Mouse (Mus musculus): ENCODE data around the gene Osbp2. TPM values are rescaled to one million over a fixed set of nuclear protein-coding genes. Genes with fewer than 3 reads are reported as not detected.

Gene Osbp2
- polyA plus RNA-seq, 1 experiment from 2014 or later, result 8.8 TPM

DNA sequence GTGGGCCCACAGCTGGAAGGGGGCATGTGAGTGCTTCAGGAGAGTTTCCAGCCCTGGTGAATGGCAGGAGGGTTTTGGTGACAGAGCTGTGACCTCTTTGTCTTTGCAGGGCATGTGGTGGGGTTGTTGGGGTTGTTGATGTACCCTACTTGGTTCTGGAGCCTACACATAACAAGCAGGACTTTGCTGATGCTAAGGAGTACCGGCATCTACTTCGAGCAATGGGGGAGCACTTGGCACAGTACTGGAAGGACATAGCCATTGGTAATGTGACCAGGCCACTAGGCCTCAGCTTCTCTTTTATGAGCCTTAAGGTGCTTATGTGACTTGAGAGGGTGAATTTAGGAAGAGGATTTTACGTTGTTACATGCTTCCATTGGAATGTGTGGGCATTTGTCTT lies 183.9 kb downstream of the Osbp2 start:
- H3K36me3 ChIP-seq, result peaks cover 88% of the 10 kb centered on the region
- WGBS, result 98% methylated on average over 3 of the region's 3 CpGs
- no peak overlapping the region for H3K27ac ChIP-seq
- no peak overlapping the region for H3K9ac ChIP-seq
- no peak for ATAC-seq (ENCODE audit: low FRiP score)
- H3K27me3 ChIP-seq, result no peaks in the 10 kb centered on the region
- no peaks in the 10 kb centered on the region for H3K4me1 ChIP-seq
- no peak overlapping the region for H3K4me2 ChIP-seq (replicated peaks)
- H3K4me3 ChIP-seq, result no peak overlapping the region
- H3K9me3 ChIP-seq (replicated peaks), result no peaks in the 10 kb centered on the region

DNA sequence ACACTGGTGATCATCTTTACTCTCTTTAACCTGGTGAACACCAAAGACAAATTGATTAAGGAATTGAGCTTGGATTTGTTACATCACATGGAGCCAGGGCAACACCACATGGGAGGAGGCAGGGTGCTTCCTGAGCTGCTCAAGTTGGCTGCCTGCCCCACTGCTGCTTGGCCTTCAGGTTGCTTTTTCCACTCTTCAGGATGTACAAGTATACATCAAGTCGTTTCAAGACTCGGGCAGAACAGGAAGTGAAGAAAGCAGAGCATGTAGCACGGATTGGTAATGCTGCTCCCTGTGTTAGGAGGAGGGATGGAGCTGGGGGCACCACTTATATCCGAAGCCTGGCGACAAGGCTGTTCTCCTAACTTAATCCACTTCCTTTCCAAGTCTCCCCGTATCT lies 186.5 kb downstream of the Osbp2 start:
- no peak overlapping the region for H3K4me2 ChIP-seq (replicated peaks)
- H3K27me3 ChIP-seq, result no peaks in the 10 kb centered on the region
- no peak overlapping the region for H3K27ac ChIP-seq
- H3K9ac ChIP-seq, result no peak overlapping the region
- H3K9me3 ChIP-seq (replicated peaks), result no peaks in the 10 kb centered on the region
- H3K4me3 ChIP-seq, result no peak overlapping the region
- H3K4me1 ChIP-seq, result no peaks in the 10 kb centered on the region
- ATAC-seq (ENCODE audit: low FRiP score), result no peak
- 89% methylated on average over 6 of the region's 6 CpGs for WGBS
- peaks cover 90% of the 10 kb centered on the region for H3K36me3 ChIP-seq

GRCm38 (mm10) chr11:3676423-3676822 lies 187.3 kb downstream of the Osbp2 start:
- no peaks in the 10 kb centered on the region for H3K4me1 ChIP-seq
- no peak overlapping the region for H3K27ac ChIP-seq
- H3K36me3 ChIP-seq, result peaks cover 94% of the 10 kb centered on the region
- no peak overlapping the region for H3K4me3 ChIP-seq
- 97% methylated on average over 5 of the region's 5 CpGs for WGBS
- no peaks in the 10 kb centered on the region for H3K27me3 ChIP-seq
- ATAC-seq (ENCODE audit: low FRiP score), result no peak
- no peak overlapping the region for H3K4me2 ChIP-seq (replicated peaks)
- H3K9me3 ChIP-seq (replicated peaks), result no peaks in the 10 kb centered on the region
- H3K9ac ChIP-seq, result no peak overlapping the region

DNA sequence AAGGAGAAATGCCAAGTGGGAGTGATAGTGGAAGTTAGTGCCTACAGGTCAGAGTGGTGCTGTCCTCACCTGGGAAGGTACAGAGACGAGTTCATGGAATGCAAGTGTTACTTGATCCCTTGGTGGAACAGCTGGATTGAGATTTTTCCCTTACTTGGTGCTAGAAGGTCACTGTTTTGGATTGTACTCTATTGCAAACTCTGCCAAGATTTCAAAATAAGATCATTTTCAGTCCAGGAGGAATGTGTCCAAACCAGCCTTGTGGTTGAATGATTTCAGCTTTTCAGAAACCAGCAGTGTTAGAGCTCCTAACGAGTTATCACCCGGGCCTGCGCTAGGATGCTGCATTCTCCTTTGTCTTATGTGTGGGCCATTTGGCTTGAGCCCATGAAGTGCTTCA lies 189.2 kb downstream of the Osbp2 start:
- H3K4me1 ChIP-seq, result no peaks in the 10 kb centered on the region
- no peak for ATAC-seq (ENCODE audit: low FRiP score)
- no peaks in the 10 kb centered on the region for H3K9me3 ChIP-seq (replicated peaks)
- peaks cover 90% of the 10 kb centered on the region for H3K36me3 ChIP-seq
- H3K4me2 ChIP-seq (replicated peaks), result no peak overlapping the region
- 93% methylated on average over 4 of the region's 4 CpGs for WGBS
- H3K9ac ChIP-seq, result no peak overlapping the region
- H3K4me3 ChIP-seq, result no peak overlapping the region
- H3K27ac ChIP-seq, result no peak overlapping the region
- H3K27me3 ChIP-seq, result no peaks in the 10 kb centered on the region

GRCm38 (mm10) chr11:3671000-3671628 lies 192.6 kb downstream of the Osbp2 start:
- ATAC-seq (ENCODE audit: low FRiP score), result no peak
- H3K27ac ChIP-seq, result no peak overlapping the region
- H3K4me1 ChIP-seq, result no peaks in the 10 kb centered on the region
- H3K4me3 ChIP-seq, result no peak overlapping the region
- H3K27me3 ChIP-seq, result no peaks in the 10 kb centered on the region
- H3K36me3 ChIP-seq, result peaks cover 76% of the 10 kb centered on the region
- no peak overlapping the region for H3K4me2 ChIP-seq (replicated peaks)
- WGBS, result 100% methylated on average over 1 of the region's 1 CpGs
- no peak overlapping the region for H3K9ac ChIP-seq
- H3K9me3 ChIP-seq (replicated peaks), result no peaks in the 10 kb centered on the region

DNA sequence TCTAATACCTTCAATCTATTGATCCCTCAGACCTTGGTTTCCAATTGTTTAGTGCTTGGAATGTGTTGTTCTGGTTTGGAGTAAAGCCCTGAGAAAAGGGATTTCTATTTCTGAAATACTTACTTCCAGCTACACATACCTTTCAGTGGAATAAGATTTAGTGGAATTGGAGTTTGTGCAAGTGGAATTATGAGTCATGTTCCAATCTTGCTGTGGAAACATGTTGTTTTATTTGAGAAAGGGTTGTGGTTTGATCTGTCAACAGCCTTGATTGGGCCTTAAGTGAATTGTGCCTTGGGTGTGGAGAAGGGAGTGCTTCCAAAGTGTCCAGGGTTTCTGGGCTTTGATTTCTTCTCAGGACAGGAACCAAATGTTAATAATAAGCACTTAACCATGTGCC lies 193.9 kb downstream of the Osbp2 start:
- no peak overlapping the region for H3K9ac ChIP-seq
- H3K27me3 ChIP-seq, result no peaks in the 10 kb centered on the region
- no peaks in the 10 kb centered on the region for H3K9me3 ChIP-seq (replicated peaks)
- no peak overlapping the region for H3K4me3 ChIP-seq
- H3K4me2 ChIP-seq (replicated peaks), result no peak overlapping the region
- H3K4me1 ChIP-seq, result no peaks in the 10 kb centered on the region
- ATAC-seq (ENCODE audit: low FRiP score), result no peak
- H3K36me3 ChIP-seq, result peaks cover 64% of the 10 kb centered on the region
- no peak overlapping the region for H3K27ac ChIP-seq

DNA sequence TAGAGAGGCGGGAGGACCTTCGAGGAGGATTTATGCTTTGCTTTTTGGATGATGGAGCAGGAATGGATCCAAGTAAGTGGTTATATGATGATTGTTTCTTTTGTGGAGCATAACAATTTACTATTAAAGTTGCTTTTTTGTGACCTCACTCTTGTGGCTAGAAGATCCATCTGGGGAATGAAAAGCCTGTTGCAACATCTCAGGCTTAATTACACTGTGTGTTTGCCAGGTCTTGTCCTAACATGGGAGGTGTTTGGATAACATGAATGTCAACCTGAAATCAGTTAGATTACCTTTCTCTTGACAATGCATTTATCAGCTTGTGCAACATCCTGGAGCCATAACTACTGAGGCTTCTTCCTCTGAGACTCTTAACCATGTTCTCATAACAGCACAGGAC lies 194.9 kb downstream of the Osbp2 start:
- peaks cover 63% of the 10 kb centered on the region for H3K36me3 ChIP-seq
- H3K9ac ChIP-seq, result no peak overlapping the region
- H3K27ac ChIP-seq, result no peak overlapping the region
- 98% methylated on average over 2 of the region's 2 CpGs for WGBS
- no peak overlapping the region for H3K4me2 ChIP-seq (replicated peaks)
- H3K4me3 ChIP-seq, result no peak overlapping the region
- no peaks in the 10 kb centered on the region for H3K27me3 ChIP-seq
- H3K9me3 ChIP-seq (replicated peaks), result no peaks in the 10 kb centered on the region
- no peaks in the 10 kb centered on the region for H3K4me1 ChIP-seq
- ATAC-seq (ENCODE audit: low FRiP score), result no peak

GRCm38 (mm10) chr11:3667506-3667905 lies 196.2 kb downstream of the Osbp2 start:
- WGBS, result 82% methylated on average over 3 of the region's 3 CpGs
- H3K9me3 ChIP-seq (replicated peaks), result no peaks in the 10 kb centered on the region
- no peak overlapping the region for H3K4me2 ChIP-seq (replicated peaks)
- H3K9ac ChIP-seq, result no peak overlapping the region
- ATAC-seq (ENCODE audit: low FRiP score), result no peak
- H3K4me3 ChIP-seq, result no peak overlapping the region
- no peaks in the 10 kb centered on the region for H3K4me1 ChIP-seq
- no peak overlapping the region for H3K27ac ChIP-seq
- no peaks in the 10 kb centered on the region for H3K27me3 ChIP-seq
- H3K36me3 ChIP-seq, result peaks cover 60% of the 10 kb centered on the region

GRCm38 (mm10) chr11:3661964-3662363 lies 201.7 kb downstream of the Osbp2 start:
- Histone ChIP-seq H3K27me3 (no peaks in the 10 kb centered on the region), H3K9me3 (replicated peaks) (no peaks in the 10 kb centered on the region), H3K36me3 (peaks cover 30% of the 10 kb centered on the region), H3K4me3 (no peak overlapping the region), H3K4me1 (no peaks in the 10 kb centered on the region), H3K27ac (no peak overlapping the region), H3K4me2 (replicated peaks) (no peak overlapping the region), H3K9ac (no peak overlapping the region)
- ATAC-seq (ENCODE audit: low FRiP score), result no peak
- WGBS, result 88% methylated on average over 2 of the region's 2 CpGs

Other genes starting within 250 kb of the Osbp2 start
- gene Morc2a, start 214.7 kb downstream of the Osbp2 start, polyA plus RNA-seq (2016; fragmentation: Nextera tagmentation; extraction: Ambion mirVana), result 54.0 and 58.9 TPM in 2 replicates
- gene 4921536K21Rik, start 31.2 kb upstream of the Osbp2 start, polyA plus RNA-seq (2016; fragmentation: Nextera tagmentation; extraction: Ambion mirVana), result 0.72 and 0.82 TPM in 2 replicates
- 27.7 and 29.1 TPM in 2 replicates for gene Dusp18, start 31.3 kb upstream of the Osbp2 start, polyA plus RNA-seq (2016; fragmentation: Nextera tagmentation; extraction: Ambion mirVana)
- 7.6 and 7.9 TPM in 2 replicates for gene Slc35e4, start 50.8 kb upstream of the Osbp2 start, polyA plus RNA-seq (2016; fragmentation: Nextera tagmentation; extraction: Ambion mirVana)
- gene Tcn2, start 68.3 kb upstream of the Osbp2 start, polyA plus RNA-seq (2016; fragmentation: Nextera tagmentation; extraction: Ambion mirVana), result 34.1 and 35.3 TPM in 2 replicates
- gene Pes1, start 100.1 kb upstream of the Osbp2 start, polyA plus RNA-seq (2016; fragmentation: Nextera tagmentation; extraction: Ambion mirVana), result 69.7 and 73.4 TPM in 2 replicates
- gene 4930556J24Rik, start 112.9 kb upstream of the Osbp2 start, polyA plus RNA-seq (2016; fragmentation: Nextera tagmentation; extraction: Ambion mirVana), result 0.20 and 0.30 TPM in 2 replicates
- 3.1 and 3.3 TPM in 2 replicates for gene Gal3st1, start 119.7 kb upstream of the Osbp2 start, polyA plus RNA-seq (2016; fragmentation: Nextera tagmentation; extraction: Ambion mirVana)
- not detected in 2 replicates for gene Sec14l4, start 167.6 kb upstream of the Osbp2 start, polyA plus RNA-seq (2016; fragmentation: Nextera tagmentation; extraction: Ambion mirVana)
- gene Sec14l3, start 200.9 kb upstream of the Osbp2 start, polyA plus RNA-seq (2016; fragmentation: Nextera tagmentation; extraction: Ambion mirVana), result not detected in 2 replicates
- gene Mtfp1, start 231.5 kb upstream of the Osbp2 start, polyA plus RNA-seq (2016; fragmentation: Nextera tagmentation; extraction: Ambion mirVana), result 5.4 and 5.6 TPM in 2 replicates